Mouse (Mus musculus): ENCODE results near the gene Clip3. TPM values are rescaled to one million over a fixed set of nuclear protein-coding genes. Genes with fewer than 3 reads are reported as not detected.
A peak's percentile ranks its signal among the peaks of the same experiment; 100 is the strongest.

Gene Clip3
- polyA plus RNA-seq, 1 experiment from 2014 or later: 36.5 TPM

DNA sequence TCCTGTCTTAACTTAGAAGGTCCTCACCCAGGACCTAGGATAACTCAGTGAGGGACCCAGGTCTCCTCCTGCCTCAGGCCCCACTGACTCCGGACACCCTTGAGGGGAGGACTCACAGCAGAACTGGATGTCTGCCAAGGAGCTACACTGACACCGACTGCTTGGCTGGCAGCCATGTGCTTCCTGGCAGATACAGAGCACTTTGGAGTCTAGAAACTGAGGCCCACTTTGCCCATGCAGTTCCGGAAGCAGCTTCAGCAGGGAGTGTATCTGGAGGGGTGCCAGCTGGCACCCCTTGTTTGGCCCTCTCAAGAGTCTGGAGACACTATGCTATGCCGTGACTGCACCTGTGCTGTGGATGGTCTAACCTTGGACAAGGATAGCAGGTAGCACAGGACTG, 41.9 kb downstream of the Clip3 start:
- Histone ChIP-seq H3K27ac (no peak overlapping the region), H3K27me3 (peaks cover 35% of the 10 kb centered on the region), H3K4me3 (replicated peaks) (no peak overlapping the region), H3K4me1 (peaks cover 15% of the 10 kb centered on the region), H3K9ac (no peak overlapping the region), H3K36me3 (no peaks in the 10 kb centered on the region), H3K4me2 (no peak overlapping the region), H3K9me3 (replicated peaks) (no peaks in the 10 kb centered on the region)
- peak; percentile 37; the same call in 1 of the 2 replicates for ATAC-seq (replicated peaks; ENCODE audit: low FRiP score)
- 35% methylated on average over 4 of the region's 4 CpGs for WGBS

DNA sequence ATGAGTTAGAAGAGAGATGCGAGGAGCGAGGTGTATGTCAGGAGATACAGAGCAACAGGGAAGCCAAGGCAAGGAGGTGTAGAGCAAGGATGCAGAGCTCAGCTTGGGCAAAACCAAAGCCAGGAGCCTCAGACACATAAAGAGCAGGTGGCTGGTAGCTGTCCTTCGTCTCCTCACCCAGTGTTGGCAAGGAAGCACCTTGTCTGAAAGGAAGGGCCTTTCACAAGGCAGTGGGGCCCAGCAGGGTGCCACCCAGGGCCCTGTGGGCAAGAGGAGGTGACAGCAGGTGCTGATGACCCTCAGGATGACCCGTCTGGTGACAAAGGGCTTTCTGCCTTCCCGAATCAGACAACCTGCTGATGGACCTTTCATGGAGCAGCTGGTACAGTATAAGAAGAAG, 43.0 kb downstream of the Clip3 start:
- Histone ChIP-seq H3K9ac (no peak overlapping the region), H3K9me3 (replicated peaks) (no peaks in the 10 kb centered on the region), H3K4me2 (no peak overlapping the region), H3K27me3 (peaks cover 38% of the 10 kb centered on the region), H3K4me1 (peaks cover 15% of the 10 kb centered on the region), H3K36me3 (no peaks in the 10 kb centered on the region), H3K27ac (no peak overlapping the region), H3K4me3 (replicated peaks) (no peak overlapping the region)
- 61% methylated on average over 5 of the region's 5 CpGs for WGBS
- ATAC-seq (replicated peaks; ENCODE audit: low FRiP score): no peak

DNA sequence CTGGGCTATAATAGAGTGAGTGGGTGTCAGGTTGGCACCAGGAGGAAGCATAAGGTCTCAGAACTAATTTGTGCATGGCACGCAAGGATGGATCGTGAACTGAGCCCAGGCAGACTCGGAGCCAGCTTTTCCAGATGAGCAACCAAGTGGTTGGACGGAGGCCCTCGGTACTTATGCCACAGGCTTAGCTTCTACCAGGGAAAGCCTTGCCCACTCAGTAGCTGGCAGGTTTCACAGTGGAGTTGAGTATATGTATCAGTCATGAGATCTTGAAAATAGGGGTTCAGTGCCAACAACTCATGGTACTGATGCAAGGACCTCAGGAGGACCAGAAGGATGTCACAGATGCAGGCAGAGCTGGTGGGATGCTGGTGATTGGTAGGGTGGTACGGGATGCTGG, 44.2 kb downstream of the Clip3 start:
- peaks cover 40% of the 10 kb centered on the region for H3K27me3 ChIP-seq
- ATAC-seq (replicated peaks; ENCODE audit: low FRiP score): no peak
- WGBS: 67% methylated on average over 6 of the region's 6 CpGs
- no peaks in the 10 kb centered on the region for H3K9me3 ChIP-seq (replicated peaks)
- H3K27ac ChIP-seq: no peak overlapping the region
- no peak overlapping the region for H3K4me3 ChIP-seq (replicated peaks)
- no peak overlapping the region for H3K9ac ChIP-seq
- H3K4me2 ChIP-seq: no peak overlapping the region
- peaks cover 15% of the 10 kb centered on the region for H3K4me1 ChIP-seq
- H3K36me3 ChIP-seq: no peaks in the 10 kb centered on the region

DNA sequence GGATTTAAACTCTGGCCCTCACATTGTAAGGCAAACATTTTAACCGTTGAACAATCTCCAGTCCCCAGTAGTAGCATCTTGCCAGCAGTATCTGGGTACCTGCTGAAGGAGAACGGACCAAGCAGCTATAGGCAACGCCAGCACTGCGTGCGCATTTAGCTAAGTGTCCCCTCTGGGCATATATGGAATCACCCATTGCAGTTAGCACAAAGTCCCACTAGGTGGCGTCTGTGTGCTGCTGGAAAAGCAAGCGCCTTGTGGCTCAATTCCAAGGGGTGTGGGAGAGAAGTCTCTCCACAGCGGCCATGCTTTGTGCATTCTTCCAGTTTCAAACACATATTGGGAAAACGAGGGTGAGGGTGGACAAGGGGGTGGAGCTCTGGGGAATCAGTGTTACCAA, 44.9 kb downstream of the Clip3 start:
- H3K4me3 ChIP-seq (replicated peaks): no peak overlapping the region
- H3K27me3 ChIP-seq: peaks cover 44% of the 10 kb centered on the region
- peaks cover 15% of the 10 kb centered on the region for H3K4me1 ChIP-seq
- ATAC-seq (replicated peaks; ENCODE audit: low FRiP score): no peak; the same call in 1 of the 2 replicates
- H3K4me2 ChIP-seq: no peak overlapping the region
- no peak overlapping the region for H3K27ac ChIP-seq
- no peak overlapping the region for H3K9ac ChIP-seq
- WGBS: 1% methylated on average over 9 of the region's 9 CpGs
- H3K36me3 ChIP-seq: no peaks in the 10 kb centered on the region
- H3K9me3 ChIP-seq (replicated peaks): no peaks in the 10 kb centered on the region

DNA sequence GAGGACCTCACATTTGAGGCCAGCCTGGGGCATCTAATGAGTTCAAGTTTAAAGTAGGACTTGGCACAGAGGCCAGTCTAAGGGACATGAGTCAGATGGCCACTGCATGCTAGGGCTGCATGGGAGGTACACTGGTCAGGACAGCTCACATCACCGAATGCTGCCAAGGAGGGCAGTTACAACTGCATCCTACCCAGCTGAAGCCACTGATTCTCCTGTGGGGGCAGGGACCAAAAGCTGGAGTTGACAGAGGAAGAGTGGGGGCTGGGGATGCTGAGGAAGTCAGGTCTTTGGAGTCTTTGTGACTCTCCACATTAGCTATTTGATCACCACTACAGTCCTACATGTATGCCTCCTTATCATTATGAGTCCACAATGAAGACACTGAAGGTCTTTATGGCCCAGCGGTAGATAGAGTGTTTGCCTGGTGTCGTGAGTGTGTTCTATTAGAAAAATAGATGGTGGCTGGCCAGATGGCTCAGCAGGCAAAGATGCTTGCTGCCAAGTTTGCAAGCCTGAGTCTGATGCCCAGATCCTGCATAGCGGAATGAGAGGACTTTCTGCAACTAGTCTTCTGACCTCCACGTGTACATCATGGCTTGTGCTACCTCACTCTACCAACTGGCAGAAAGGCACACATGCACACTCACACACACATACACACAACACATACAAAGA, 48.0 kb downstream of the Clip3 start:
- H3K9me3 ChIP-seq (replicated peaks): no peaks in the 10 kb centered on the region
- H3K27me3 ChIP-seq: peaks cover 33% of the 10 kb centered on the region
- H3K36me3 ChIP-seq: no peaks in the 10 kb centered on the region
- H3K27ac ChIP-seq: no peak overlapping the region
- no peak overlapping the region for H3K9ac ChIP-seq
- H3K4me2 ChIP-seq: no peak overlapping the region
- ATAC-seq (replicated peaks; ENCODE audit: low FRiP score): no peak
- no peak overlapping the region for H3K4me3 ChIP-seq (replicated peaks)
- peaks cover 3% of the 10 kb centered on the region for H3K4me1 ChIP-seq
- 79% methylated on average over 5 of the region's 5 CpGs for WGBS

DNA sequence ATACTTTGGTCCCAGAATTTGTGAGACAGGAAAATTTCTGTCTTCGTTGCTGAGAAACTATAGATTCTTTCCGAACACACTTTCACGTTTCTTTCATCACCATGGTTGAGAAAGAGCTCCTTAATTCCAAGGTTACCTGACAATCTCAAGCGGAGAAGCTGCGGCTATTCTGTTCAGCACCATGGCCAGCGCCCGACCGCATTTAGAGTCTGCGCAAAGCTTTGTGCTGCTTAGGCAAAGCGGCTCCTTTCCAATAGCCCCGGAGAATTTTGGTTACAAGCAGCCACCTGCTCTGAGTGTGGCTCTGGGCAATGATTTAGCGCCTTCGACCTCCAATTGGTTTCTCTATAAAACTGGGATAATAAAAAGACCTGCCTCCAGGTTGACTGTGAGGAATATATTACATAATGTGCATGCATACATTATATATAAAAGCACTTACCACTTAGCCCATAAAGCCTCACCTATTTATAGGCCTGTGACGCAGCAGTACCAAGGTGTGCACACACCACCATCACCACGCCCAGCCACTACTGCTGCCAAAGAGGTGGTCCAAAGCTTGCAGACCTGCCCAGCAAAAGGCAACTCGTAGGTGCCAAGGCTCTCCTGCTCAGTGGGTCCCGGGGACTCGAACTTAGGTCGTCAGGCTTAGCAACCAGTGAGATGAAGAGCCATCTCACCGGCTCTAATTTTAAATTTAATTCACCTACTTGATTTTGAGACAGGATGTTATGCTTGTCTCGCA, 55.3 kb downstream of the Clip3 start:
- Histone ChIP-seq H3K4me3 (replicated peaks) (no peak overlapping the region), H3K27ac (no peak overlapping the region), H3K4me2 (no peak overlapping the region), H3K27me3 (peaks cover 45% of the 10 kb centered on the region), H3K9ac (no peak overlapping the region), H3K9me3 (replicated peaks) (no peaks in the 10 kb centered on the region), H3K4me1 (peaks cover 3% of the 10 kb centered on the region; the same call in 1 of the 2 replicates), H3K36me3 (no peaks in the 10 kb centered on the region)
- WGBS: 26% methylated on average over 21 of the region's 21 CpGs
- ATAC-seq (replicated peaks; ENCODE audit: low FRiP score): no peak

DNA sequence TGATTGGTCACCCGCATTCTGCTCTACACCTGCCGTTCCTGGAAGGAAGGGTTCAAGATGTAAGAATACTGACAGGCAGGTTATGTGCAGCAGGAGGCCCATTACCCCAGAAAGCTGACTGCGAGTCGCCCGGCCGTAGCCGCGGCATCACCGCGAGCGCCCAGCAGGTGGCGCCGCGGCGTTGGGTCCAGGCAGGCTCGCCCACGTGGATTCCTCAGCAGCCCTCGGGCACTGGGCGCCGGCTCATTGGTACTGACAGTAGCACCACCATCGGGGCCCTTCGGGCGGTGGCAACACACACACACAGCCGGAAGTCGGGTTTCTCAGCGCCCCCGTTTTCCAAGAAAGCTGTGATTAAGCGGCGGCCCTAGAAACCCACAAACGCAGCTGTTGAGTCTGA, 56.3 kb downstream of the Clip3 start:
- no peak overlapping the region for H3K4me3 ChIP-seq (replicated peaks)
- H3K9ac ChIP-seq: no peak overlapping the region
- peaks cover 42% of the 10 kb centered on the region for H3K27me3 ChIP-seq
- H3K4me2 ChIP-seq: peak overlapping the region; percentile 45
- 0 out of 2 replicates have a peak, but pooled peaks have one; percentile 36 for ATAC-seq (replicated peaks; ENCODE audit: low FRiP score)
- 2% methylated on average over 30 of the region's 30 CpGs for WGBS
- H3K4me1 ChIP-seq: peaks cover 3% of the 10 kb centered on the region; the same call in 1 of the 2 replicates
- no peak overlapping the region for H3K27ac ChIP-seq
- no peaks in the 10 kb centered on the region for H3K36me3 ChIP-seq
- H3K9me3 ChIP-seq (replicated peaks): no peaks in the 10 kb centered on the region

DNA sequence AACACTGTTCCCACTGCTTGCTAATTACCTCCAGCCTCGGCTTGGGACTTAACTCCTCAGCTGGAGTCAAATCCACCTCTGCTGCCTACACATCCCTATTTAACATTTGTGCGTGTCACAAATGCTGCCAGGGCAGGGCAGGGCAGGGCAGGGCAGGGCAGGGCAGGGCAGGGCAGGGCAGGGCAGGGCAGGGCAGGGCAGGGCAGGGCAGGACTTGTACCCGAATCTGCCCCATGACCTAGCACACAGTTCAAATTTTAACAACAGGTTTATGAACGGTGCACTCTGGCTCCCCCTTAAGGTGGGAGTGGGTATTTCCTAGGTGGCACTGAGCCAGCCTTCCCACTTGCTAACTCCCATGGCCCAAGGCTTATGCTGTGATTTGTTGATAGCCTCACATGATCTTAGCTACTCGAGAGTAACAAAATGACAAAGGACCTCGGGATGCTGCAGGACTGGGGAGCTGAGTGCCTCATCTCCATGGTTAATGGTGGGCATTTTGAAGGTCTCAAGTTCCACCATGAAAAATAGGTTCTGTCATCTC, 61.8 kb downstream of the Clip3 start:
- peaks cover 16% of the 10 kb centered on the region for H3K27me3 ChIP-seq
- H3K9me3 ChIP-seq (replicated peaks): no peaks in the 10 kb centered on the region
- H3K4me3 ChIP-seq (replicated peaks): no peak overlapping the region
- H3K27ac ChIP-seq: no peak overlapping the region
- peaks cover 11% of the 10 kb centered on the region for H3K36me3 ChIP-seq
- no peak overlapping the region for H3K9ac ChIP-seq
- peaks cover 19% of the 10 kb centered on the region for H3K4me1 ChIP-seq
- H3K4me2 ChIP-seq: no peak overlapping the region
- WGBS: 8% methylated on average over 6 of the region's 6 CpGs
- ATAC-seq (replicated peaks; ENCODE audit: low FRiP score): 0 out of 2 replicates have a peak, but pooled peaks have one; percentile 28

DNA sequence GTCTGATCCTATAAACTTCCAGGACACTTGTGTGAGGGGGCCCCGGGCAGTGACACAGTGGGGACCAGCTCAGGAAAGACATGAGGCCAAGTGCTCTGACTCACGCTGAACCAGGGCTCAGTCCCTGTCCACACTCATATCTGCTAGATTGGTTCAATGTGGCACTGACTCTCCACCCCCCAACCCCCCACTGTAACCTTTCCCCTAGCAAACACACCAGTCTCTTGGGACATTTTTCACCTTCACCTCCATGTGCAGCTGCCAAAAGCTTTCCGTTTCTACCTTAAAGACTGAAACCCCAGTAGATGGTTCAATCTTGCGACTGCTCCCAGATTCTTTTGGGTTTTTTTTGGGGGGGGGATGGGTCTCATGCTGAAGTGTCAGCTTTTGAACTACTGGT, 62.5 kb downstream of the Clip3 start:
- Histone ChIP-seq H3K36me3 (peaks cover 11% of the 10 kb centered on the region), H3K9me3 (replicated peaks) (no peaks in the 10 kb centered on the region), H3K9ac (no peak overlapping the region), H3K4me1 (peaks cover 25% of the 10 kb centered on the region), H3K4me3 (replicated peaks) (no peak overlapping the region), H3K27ac (no peak overlapping the region), H3K27me3 (peaks cover 9% of the 10 kb centered on the region; the same call in 1 of the 2 replicates), H3K4me2 (no peak overlapping the region)
- WGBS: 69% methylated on average over 4 of the region's 4 CpGs
- no peak for ATAC-seq (replicated peaks; ENCODE audit: low FRiP score)

Other genes starting within 250 kb of the Clip3 start
- 3.0 and 4.0 TPM in 2 replicates for gene Zfp14, start 240.3 kb upstream of the Clip3 start, polyA plus RNA-seq (2015; fragmentation: Nextera tagmentation; extraction: Ambion mirVana)
- 3.9 and 5.5 TPM in 2 replicates for gene Zfp82, start 218.8 kb upstream of the Clip3 start, polyA plus RNA-seq (2015; fragmentation: Nextera tagmentation; extraction: Ambion mirVana)
- 1.1 and 2.4 TPM in 2 replicates for gene Gm26920, start 201.3 kb upstream of the Clip3 start, polyA plus RNA-seq (2015; fragmentation: Nextera tagmentation; extraction: Ambion mirVana)
- gene Zfp566, start 201.2 kb upstream of the Clip3 start, polyA plus RNA-seq (2015; fragmentation: Nextera tagmentation; extraction: Ambion mirVana): 12.2 and 15.9 TPM in 2 replicates
- gene Zfp260, start 197.0 kb upstream of the Clip3 start, polyA plus RNA-seq (2015; fragmentation: Nextera tagmentation; extraction: Ambion mirVana): 109 and 114 TPM in 2 replicates
- 8.6 and 8.7 TPM in 2 replicates for gene Zfp382, start 169.8 kb upstream of the Clip3 start, polyA plus RNA-seq (2015; fragmentation: Nextera tagmentation; extraction: Ambion mirVana)
- gene Zfp146, start 122.0 kb upstream of the Clip3 start, polyA plus RNA-seq (2015; fragmentation: Nextera tagmentation; extraction: Ambion mirVana): 17.8 and 20.2 TPM in 2 replicates
- 11.1 and 11.7 TPM in 2 replicates for gene Cox7a1, start 107.6 kb upstream of the Clip3 start, polyA plus RNA-seq (2015; fragmentation: Nextera tagmentation; extraction: Ambion mirVana)
- gene Capns1, start 92.9 kb upstream of the Clip3 start, polyA plus RNA-seq (2015; fragmentation: Nextera tagmentation; extraction: Ambion mirVana): 90.8 and 98.8 TPM in 2 replicates
- 148 and 152 TPM in 2 replicates for gene Polr2i, start 59.8 kb upstream of the Clip3 start, polyA plus RNA-seq (2015; fragmentation: Nextera tagmentation; extraction: Ambion mirVana)
- 174 and 190 TPM in 2 replicates for gene Tbcb, start 59.5 kb upstream of the Clip3 start, polyA plus RNA-seq (2015; fragmentation: Nextera tagmentation; extraction: Ambion mirVana)
- gene Ovol3, start 56.0 kb upstream of the Clip3 start, polyA plus RNA-seq (2015; fragmentation: Nextera tagmentation; extraction: Ambion mirVana): not detected in 2 replicates
- 0.59 and 0.61 TPM in 2 replicates for gene Thap8, start 11.6 kb upstream of the Clip3 start, polyA plus RNA-seq (2015; fragmentation: Nextera tagmentation; extraction: Ambion mirVana)
- gene Wdr62, start 11.3 kb upstream of the Clip3 start, polyA plus RNA-seq (2015; fragmentation: Nextera tagmentation; extraction: Ambion mirVana): 8.6 and 9.9 TPM in 2 replicates
- gene Alkbh6, start 17.0 kb downstream of the Clip3 start, polyA plus RNA-seq (2015; fragmentation: Nextera tagmentation; extraction: Ambion mirVana): 94.7 and 95.7 TPM in 2 replicates
- gene Syne4, start 23.1 kb downstream of the Clip3 start, polyA plus RNA-seq (2015; fragmentation: Nextera tagmentation; extraction: Ambion mirVana): 88.2 and 97.7 TPM in 2 replicates
- 2.6 TPM in 1 of 2 replicates, not detected in the other for gene E130208F15Rik, start 30.0 kb downstream of the Clip3 start, polyA plus RNA-seq (2015; fragmentation: Nextera tagmentation; extraction: Ambion mirVana)
- 17.3 and 18.7 TPM in 2 replicates for gene Sdhaf1, start 32.2 kb downstream of the Clip3 start, polyA plus RNA-seq (2015; fragmentation: Nextera tagmentation; extraction: Ambion mirVana)
- 6.5 and 7.2 TPM in 2 replicates for gene Lrfn3, start 71.0 kb downstream of the Clip3 start, polyA plus RNA-seq (2015; fragmentation: Nextera tagmentation; extraction: Ambion mirVana)
- gene Tyrobp, start 122.0 kb downstream of the Clip3 start, polyA plus RNA-seq (2015; fragmentation: Nextera tagmentation; extraction: Ambion mirVana): 33.8 and 37.9 TPM in 2 replicates
- gene Hcst, start 128.1 kb downstream of the Clip3 start, polyA plus RNA-seq (2015; fragmentation: Nextera tagmentation; extraction: Ambion mirVana): 0.64 and 1.5 TPM in 2 replicates
- gene Nfkbid, start 130.0 kb downstream of the Clip3 start, polyA plus RNA-seq (2015; fragmentation: Nextera tagmentation; extraction: Ambion mirVana): 1.3 and 2.0 TPM in 2 replicates
- gene Aplp1, start 153.8 kb downstream of the Clip3 start, polyA plus RNA-seq (2015; fragmentation: Nextera tagmentation; extraction: Ambion mirVana): 24.1 and 28.6 TPM in 2 replicates
- 0.54 and 0.77 TPM in 2 replicates for gene Kirrel2, start 166.0 kb downstream of the Clip3 start, polyA plus RNA-seq (2015; fragmentation: Nextera tagmentation; extraction: Ambion mirVana)
- gene Nphs1, start 166.6 kb downstream of the Clip3 start, polyA plus RNA-seq (2015; fragmentation: Nextera tagmentation; extraction: Ambion mirVana): 3.6 and 4.8 TPM in 2 replicates
- 12.8 and 14.4 TPM in 2 replicates for gene Prodh2, start 201.9 kb downstream of the Clip3 start, polyA plus RNA-seq (2015; fragmentation: Nextera tagmentation; extraction: Ambion mirVana)
- 11.7 and 16.0 TPM in 2 replicates for gene Arhgap33, start 243.3 kb downstream of the Clip3 start, polyA plus RNA-seq (2015; fragmentation: Nextera tagmentation; extraction: Ambion mirVana)

All from kidney, embryonic 15.5 days (tissue).